ENCODE assay signal across 26 mouse cellular contexts in genomic region chr14:78197483-78197882, GRCm38 (mm10).
DNase-seq lines count a peak whose midpoint lies in the region; ATAC-seq and TF ChIP-seq lines count a peak whose summit lies in the region.
"Had no signal": no experiment of that assay in that cellular context is flagged by ENCODE, and none has a peak within 500 bp of the region (broad histone marks: within the 10 kb centered on the region; RNA-seq: fewer than 3 reads in every experiment).

No protein-coding gene starts in this region.

- H3K4me1 ChIP-seq in embryonic facial prominence, embryonic 11.5 days (ENCODE audit: control insufficient read depth, insufficient read depth, low read length), result no peaks in the 10 kb centered on the region
- H3K4me1 ChIP-seq in embryonic facial prominence, embryonic 10.5 days, result 0 out of 2 replicates have a peak, but pooled peaks cover 3% of the 10 kb centered on the region
- no peaks in the 10 kb centered on the region for H3K4me1 ChIP-seq in hindbrain, postnatal 0 days (ENCODE audit: insufficient read depth, low read length)
- no peaks in the 10 kb centered on the region for H3K4me1 ChIP-seq in hindbrain, embryonic 12.5 days
- no peaks in the 10 kb centered on the region for H3K4me1 ChIP-seq in kidney, embryonic 14.5 days (ENCODE audit: control insufficient read depth, insufficient read depth, low read length)
- H3K4me1 ChIP-seq: heart, embryonic 13.5 days; hindbrain, embryonic 15.5 days; limb, embryonic 13.5 days; liver, embryonic 12.5 days had no signal

- H3K4me3 ChIP-seq in embryonic facial prominence, embryonic 11.5 days (ENCODE audit: low read depth, low read length), result no peak overlapping the region
- H3K4me3 ChIP-seq in embryonic facial prominence, embryonic 10.5 days, result no peak overlapping the region
- H3K4me3 ChIP-seq in hindbrain, postnatal 0 days (ENCODE audit: low read length), result no peak overlapping the region
- no peak overlapping the region for H3K4me3 ChIP-seq in hindbrain, embryonic 12.5 days
- H3K4me3 ChIP-seq in kidney, embryonic 14.5 days (ENCODE audit: low read length), result no peak overlapping the region
- H3K4me3 ChIP-seq: forebrain, embryonic 10.5 days; heart, embryonic 13.5 days; hindbrain, embryonic 15.5 days; layer of hippocampus, adult 2 months; limb, embryonic 13.5 days; liver, embryonic 12.5 days; midbrain, embryonic 12.5 days had no signal

- ATAC-seq in embryonic facial prominence, embryonic 11.5 days (replicated peaks; ENCODE audit: insufficient number of reproducible peaks, low FRiP score, low TSS enrichment, low read depth), result no peak
- no peak for ATAC-seq in hindbrain, postnatal 0 days
- ATAC-seq in hindbrain, embryonic 12.5 days (ENCODE audit: low FRiP score), result no peak
- ATAC-seq in kidney, embryonic 14.5 days (ENCODE audit: low FRiP score, low TSS enrichment), result no peak
- ATAC-seq: intestine, embryonic 16.5 days; liver, embryonic 12.5 days had no signal

- no peaks in the 10 kb centered on the region for H3K36me3 ChIP-seq in embryonic facial prominence, embryonic 11.5 days (replicated peaks; ENCODE audit: control insufficient read depth, insufficient read depth, low read depth, low read length)
- H3K36me3 ChIP-seq in embryonic facial prominence, embryonic 10.5 days (replicated peaks), result no peaks in the 10 kb centered on the region
- H3K36me3 ChIP-seq in hindbrain, postnatal 0 days (ENCODE audit: insufficient read depth, low read length), result no peaks in the 10 kb centered on the region
- no peaks in the 10 kb centered on the region for H3K36me3 ChIP-seq in hindbrain, embryonic 12.5 days
- no peaks in the 10 kb centered on the region for H3K36me3 ChIP-seq in kidney, embryonic 14.5 days (ENCODE audit: control insufficient read depth, insufficient read depth, low read length)
- H3K36me3 ChIP-seq: forebrain, embryonic 10.5 days; heart, embryonic 13.5 days; hindbrain, embryonic 15.5 days; limb, embryonic 13.5 days; liver, embryonic 12.5 days; midbrain, embryonic 12.5 days had no signal

- H3K9me3 ChIP-seq in embryonic facial prominence, embryonic 11.5 days (replicated peaks; ENCODE audit: control insufficient read depth, low read length), result no peaks in the 10 kb centered on the region
- no peaks in the 10 kb centered on the region for H3K9me3 ChIP-seq in embryonic facial prominence, embryonic 10.5 days
- H3K9me3 ChIP-seq in hindbrain, postnatal 0 days (ENCODE audit: low read length), result no peaks in the 10 kb centered on the region
- no peaks in the 10 kb centered on the region for H3K9me3 ChIP-seq in hindbrain, embryonic 12.5 days (replicated peaks)
- no peaks in the 10 kb centered on the region for H3K9me3 ChIP-seq in kidney, embryonic 14.5 days (ENCODE audit: control insufficient read depth, low read length)
- H3K9me3 ChIP-seq: forebrain, embryonic 10.5 days; hindbrain, embryonic 15.5 days; limb, embryonic 13.5 days; liver, embryonic 12.5 days; midbrain, embryonic 12.5 days had no signal

- no peaks in the 10 kb centered on the region for H3K27me3 ChIP-seq in embryonic facial prominence, embryonic 11.5 days (ENCODE audit: control insufficient read depth, insufficient read depth, low read length)
- no peaks in the 10 kb centered on the region for H3K27me3 ChIP-seq in embryonic facial prominence, embryonic 10.5 days (replicated peaks; ENCODE audit: low read depth, poor library complexity, severe bottlenecking)
- no peaks in the 10 kb centered on the region for H3K27me3 ChIP-seq in hindbrain, postnatal 0 days (ENCODE audit: insufficient read depth, low read length)
- H3K27me3 ChIP-seq in hindbrain, embryonic 12.5 days, result no peaks in the 10 kb centered on the region
- no peaks in the 10 kb centered on the region for H3K27me3 ChIP-seq in kidney, embryonic 14.5 days (ENCODE audit: control insufficient read depth, insufficient read depth, low read length)
- H3K27me3 ChIP-seq: heart, embryonic 13.5 days; hindbrain, embryonic 15.5 days; limb, embryonic 13.5 days; liver, embryonic 12.5 days; midbrain, embryonic 12.5 days had no signal

- H3K9ac ChIP-seq in embryonic facial prominence, embryonic 11.5 days (replicated peaks; ENCODE audit: low read length), result no peak overlapping the region
- H3K9ac ChIP-seq in hindbrain, postnatal 0 days (replicated peaks; ENCODE audit: low read length), result no peak overlapping the region
- no peak overlapping the region for H3K9ac ChIP-seq in hindbrain, embryonic 12.5 days
- H3K9ac ChIP-seq in kidney, embryonic 14.5 days (ENCODE audit: low read depth, low read length), result no peak overlapping the region
- H3K9ac ChIP-seq: heart, embryonic 13.5 days; hindbrain, embryonic 15.5 days; limb, embryonic 13.5 days; liver, embryonic 12.5 days; midbrain, embryonic 12.5 days had no signal

- no peak overlapping the region for H3K27ac ChIP-seq in embryonic facial prominence, embryonic 11.5 days (replicated peaks; ENCODE audit: low read depth, low read length)
- H3K27ac ChIP-seq in embryonic facial prominence, embryonic 10.5 days (replicated peaks), result no peak overlapping the region
- no peak overlapping the region for H3K27ac ChIP-seq in hindbrain, postnatal 0 days
- no peak overlapping the region for H3K27ac ChIP-seq in hindbrain, embryonic 12.5 days
- H3K27ac ChIP-seq in kidney, embryonic 14.5 days (ENCODE audit: low read depth, low read length), result no peak overlapping the region
- H3K27ac ChIP-seq: forebrain, embryonic 10.5 days; heart, embryonic 13.5 days; hindbrain, embryonic 15.5 days; layer of hippocampus, adult 2 months; limb, embryonic 13.5 days; liver, embryonic 12.5 days; midbrain, embryonic 12.5 days had no signal

- 81% methylated on average over 2 of the region's 2 CpGs for WGBS in embryonic facial prominence, embryonic 11.5 days
- WGBS in embryonic facial prominence, embryonic 10.5 days, result 89% methylated on average over 2 of the region's 2 CpGs
- WGBS in hindbrain, postnatal 0 days, result 73% methylated on average over 2 of the region's 2 CpGs
- 85% methylated on average over 2 of the region's 2 CpGs for WGBS in hindbrain, embryonic 12.5 days
- 80% methylated on average over 2 of the region's 2 CpGs for WGBS in kidney, embryonic 14.5 days

- TF ChIP-seq CTCF in hindbrain, postnatal 0 days (IDR thresholded peaks at IDR 0.05; ENCODE audit: low read depth), result no peak

- peak; percentile 4 for DNase-seq in embryonic facial prominence, embryonic 11.5 days (ENCODE audit: low spot score)
- no peak for DNase-seq in embryonic facial prominence, embryonic 10.5 days (ENCODE audit: low spot score)
- peak; percentile 46 for DNase-seq in hindbrain, postnatal 0 days (ENCODE audit: low spot score)
- DNase-seq in testis, postnatal 10 days (ENCODE audit: low spot score), result peak; percentile 3
- no peak for DNase-seq in testis, postnatal 14 days (ENCODE audit: low spot score)
- DNase-seq in cerebellum, postnatal 14 days, result no peak
- DNase-seq: adrenal gland, postnatal 10 days; cerebellum, adult 8-10 months; gastrocnemius, postnatal 10 days; heart, postnatal 14 days; kidney, adult 9 months; kidney, postnatal 25 days; lung, adult 18-20 months; lung, postnatal 10 days; thymus, adult 18-20 months; thymus, postnatal 4 days had no signal

- H3K4me2 ChIP-seq in embryonic facial prominence, embryonic 11.5 days (ENCODE audit: low read depth, low read length), result no peak overlapping the region
- no peak overlapping the region for H3K4me2 ChIP-seq in hindbrain, postnatal 0 days (ENCODE audit: low read depth, low read length)
- no peak overlapping the region for H3K4me2 ChIP-seq in hindbrain, embryonic 12.5 days (replicated peaks)
- H3K4me2 ChIP-seq in kidney, embryonic 14.5 days (replicated peaks; ENCODE audit: low read depth, low read length), result no peak overlapping the region
- H3K4me2 ChIP-seq: heart, embryonic 13.5 days; hindbrain, embryonic 15.5 days; limb, embryonic 13.5 days; liver, embryonic 12.5 days; midbrain, embryonic 12.5 days had no signal

Comparison
In these comparisons a context has a peak if more than half of its experiments do, and no peak if none do; other contexts are left out.
1. DNase-seq: peak in embryonic facial prominence, embryonic 11.5 days (single experiment), hindbrain, postnatal 0 days (single experiment) and testis, postnatal 10 days (single experiment); none in embryonic facial prominence, embryonic 10.5 days (single experiment), testis, postnatal 14 days (single experiment) and cerebellum, postnatal 14 days (0 of 2).